Mouse (Mus musculus) hindbrain, embryonic 11.5 days (tissue): ENCODE data around the gene Fmo2. TPM values are rescaled to one million over a fixed set of nuclear protein-coding genes. Genes with fewer than 3 reads are reported as not detected.

Experiments
- ATAC-seq: fragments of 200-750 bp; cut with Nextera tagmentation; 2 replicates; pipeline ENCODE4 v1.8.0; 2017; ENCODE audit warnings: mild to moderate bottlenecking, moderate TSS enrichment, moderate library complexity; ENCODE audit not compliant: low FRiP score
- DNase-seq: peaks from one replicate; pipeline ENCODE4 v3.0.0-alpha.2; 2015; ENCODE audit warnings: low spot score
- H3K27ac ChIP-seq: fragments of 300-500 bp; sonication (generic); 2 replicates; pipeline ENCODE4 v1.5.1; 2014; ENCODE audit warnings: mild to moderate bottlenecking, low read depth, low read length
- H3K27me3 ChIP-seq: fragments of 300-500 bp; sonication (generic); 2 replicates; pipeline ENCODE4 v1.6.1; 2014; ENCODE audit warnings: mild to moderate bottlenecking, low read length, moderate library complexity, mixed read lengths; ENCODE audit not compliant: control insufficient read depth, insufficient read depth
- H3K36me3 ChIP-seq: fragments of 300-500 bp; sonication (generic); 2 replicates; pipeline ENCODE4 v1.6.1; 2014; ENCODE audit warnings: mild to moderate bottlenecking, low read length, moderate library complexity, mixed read lengths; ENCODE audit not compliant: control insufficient read depth, insufficient read depth
- H3K4me1 ChIP-seq: fragments of 300-500 bp; sonication (generic); replicated peaks from 2 replicates; pipeline ENCODE4 v1.6.1; 2014; ENCODE audit warnings: low read length, mixed read lengths; ENCODE audit not compliant: control insufficient read depth, insufficient read depth
- H3K4me2 ChIP-seq: fragments of 300-500 bp; sonication (generic); replicated peaks from 2 replicates; pipeline ENCODE4 v1.6.1; 2014; ENCODE audit warnings: mild to moderate bottlenecking, low read depth, low read length
- H3K4me3 ChIP-seq: fragments of 300-500 bp; sonication (generic); 2 replicates; pipeline ENCODE4 v1.5.1; 2014; ENCODE audit warnings: low read depth, low read length
- H3K9ac ChIP-seq: fragments of 300-500 bp; sonication (generic); 2 replicates; pipeline ENCODE4 v1.6.1; 2014; ENCODE audit warnings: low read depth, low read length
- H3K9me3 ChIP-seq: fragments of 300-500 bp; sonication (generic); 2 replicates; pipeline ENCODE4 v1.6.1; 2016; ENCODE audit warnings: low read length; ENCODE audit not compliant: control insufficient read depth
- WGBS: fragments of 180-500 bp; shearing (Covaris S2); extraction: QIAGEN DNeasy Blood & Tissue Kit; methylation state at CpG from one replicate; pipeline ENCODE4 v1.1.7; 2014; 5-methylcytosine and 5-hydroxymethylcytosine counted together
- polyA plus RNA-seq: library from polyadenylated mRNA; unstranded; fragments of >200 nt; fragmentation: Nextera tagmentation; extraction: Ambion mirVana; gene quantifications from 2 replicates; pipeline ENCODE4 v1.2.1, GENCODE M21; 2014

Gene Fmo2
- polyA plus RNA-seq = 0.11 and 0.17 TPM in 2 replicates

DNA sequence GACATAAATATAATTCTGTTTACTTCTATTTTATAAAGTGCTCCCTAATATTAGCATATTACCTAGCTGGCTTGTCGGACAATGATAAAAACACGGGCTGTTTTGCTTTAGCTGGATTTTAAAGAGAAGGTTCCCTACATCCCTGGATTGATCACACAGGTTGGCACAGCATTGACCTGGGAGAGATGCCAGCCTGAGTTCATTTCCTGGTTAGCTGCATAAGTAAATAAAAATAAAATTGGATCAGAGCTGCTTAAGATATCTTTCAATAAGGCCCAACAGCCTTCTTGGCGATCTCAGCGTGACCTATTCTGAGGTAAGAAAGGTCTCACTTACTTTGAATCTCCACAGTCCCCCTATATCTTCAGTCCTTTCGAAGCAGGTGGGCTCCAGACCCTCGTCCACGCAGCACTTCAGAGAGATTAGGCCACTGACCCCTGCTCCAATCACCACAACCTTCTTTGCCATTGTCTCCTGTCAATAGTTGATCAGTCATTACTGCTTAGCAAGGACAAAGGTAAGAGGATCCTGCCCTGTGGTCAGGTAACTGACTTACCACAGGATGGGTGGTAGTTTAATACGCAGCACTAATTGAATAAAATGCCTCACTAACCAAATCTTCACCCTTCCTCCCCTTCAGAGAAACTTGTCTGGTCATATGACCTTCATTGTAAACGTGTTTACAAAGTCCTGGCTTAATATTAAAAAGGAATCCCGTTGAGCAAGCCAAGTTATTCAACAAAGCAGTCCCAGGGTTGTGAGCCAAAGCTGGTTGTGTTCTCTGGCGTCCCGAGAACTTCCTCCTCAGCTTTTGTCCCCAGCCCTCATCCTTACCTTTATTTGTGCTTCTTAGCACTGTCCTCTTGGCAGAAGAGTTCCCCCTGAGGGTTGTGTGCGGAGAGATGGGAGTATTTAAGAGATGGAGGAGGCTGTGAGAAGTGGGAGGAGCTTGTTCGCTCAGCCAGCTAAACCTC, at the start of gene Fmo2:
Fmo2 (minus strand) TSS at position 889 of the 974 bp plus-strand sequence.
- Histone ChIP-seq H3K36me3 (no peaks in the 10 kb centered on the region), H3K27ac (no peak within 1 kb of the TSS), H3K4me2 (no peak within 1 kb of the TSS), H3K9me3 (no peaks in the 10 kb centered on the region), H3K27me3 (no peaks in the 10 kb centered on the region), H3K4me3 (no peak within 1 kb of the TSS), H3K4me1 (no peaks in the 10 kb centered on the region), H3K9ac (no peak within 1 kb of the TSS)
- no peak for ATAC-seq
- WGBS = 77% methylated on average over 14 of the region's 14 CpGs
- DNase-seq = no peak

DNA sequence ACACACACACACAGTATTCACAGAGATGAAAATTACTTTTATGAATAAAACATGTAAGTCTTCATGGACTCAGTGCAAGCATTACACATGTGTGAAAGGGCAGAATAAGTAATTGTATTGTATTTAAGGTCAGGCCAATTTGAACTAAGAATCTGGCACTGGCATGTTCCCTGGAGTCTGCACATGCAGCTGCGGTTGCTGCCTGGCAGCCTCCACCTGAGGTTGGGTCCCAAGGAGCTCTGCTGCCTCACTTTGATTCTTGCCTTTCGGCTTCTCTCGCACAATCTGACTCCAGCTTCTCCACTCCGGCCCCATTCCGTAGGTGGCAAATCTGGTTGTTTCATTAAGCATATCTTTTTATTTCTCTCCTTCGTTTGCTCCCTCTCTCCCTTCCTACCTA, 49.4 kb upstream of the Fmo2 start:
- Histone ChIP-seq H3K27ac (no peak overlapping the region), H3K27me3 (no peaks in the 10 kb centered on the region), H3K4me2 (no peak overlapping the region), H3K9ac (no peak overlapping the region), H3K4me3 (no peak overlapping the region), H3K36me3 (no peaks in the 10 kb centered on the region), H3K9me3 (no peaks in the 10 kb centered on the region), H3K4me1 (no peaks in the 10 kb centered on the region)
- DNase-seq (no peak), ATAC-seq (no peak)
- WGBS = 81% methylated on average over 6 of the region's 6 CpGs

DNA sequence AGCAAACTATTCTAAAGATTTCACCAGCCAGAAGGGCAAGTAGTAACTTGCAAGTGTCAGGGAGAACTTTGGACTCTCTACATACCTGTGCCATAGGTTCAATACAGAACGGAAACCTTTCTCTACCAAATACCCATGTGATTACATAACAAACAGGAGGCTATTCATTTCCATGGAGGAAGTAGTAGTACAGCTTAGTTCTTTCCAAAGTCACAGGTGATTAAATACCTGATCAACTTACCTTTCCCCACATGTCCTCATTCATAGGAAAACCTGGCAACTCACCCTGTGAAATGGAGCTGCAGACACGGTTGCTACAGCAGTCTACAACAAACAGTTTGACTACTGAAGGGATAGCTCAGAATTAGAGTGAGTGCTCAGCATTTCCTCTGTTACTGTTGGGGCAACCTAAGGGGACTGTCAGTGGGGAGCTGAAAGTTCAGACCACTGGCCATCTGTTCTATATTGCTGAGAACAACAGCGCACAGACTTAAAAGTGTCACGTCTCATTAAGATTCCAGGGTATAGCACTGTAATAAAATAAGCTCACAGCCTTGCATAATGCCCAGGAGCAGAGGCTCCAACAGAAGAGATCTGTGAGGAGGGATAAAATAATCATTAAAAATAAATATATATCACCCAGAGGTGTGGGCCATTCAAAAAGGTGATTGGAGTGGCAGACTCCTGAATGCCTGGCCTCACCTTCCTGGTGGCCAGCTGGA, 48.5 kb upstream of the Fmo2 start:
- WGBS = 83% methylated on average over 4 of the region's 4 CpGs
- ATAC-seq = 0 out of 2 replicates have a peak, but pooled peaks have one; percentile 30

DNA sequence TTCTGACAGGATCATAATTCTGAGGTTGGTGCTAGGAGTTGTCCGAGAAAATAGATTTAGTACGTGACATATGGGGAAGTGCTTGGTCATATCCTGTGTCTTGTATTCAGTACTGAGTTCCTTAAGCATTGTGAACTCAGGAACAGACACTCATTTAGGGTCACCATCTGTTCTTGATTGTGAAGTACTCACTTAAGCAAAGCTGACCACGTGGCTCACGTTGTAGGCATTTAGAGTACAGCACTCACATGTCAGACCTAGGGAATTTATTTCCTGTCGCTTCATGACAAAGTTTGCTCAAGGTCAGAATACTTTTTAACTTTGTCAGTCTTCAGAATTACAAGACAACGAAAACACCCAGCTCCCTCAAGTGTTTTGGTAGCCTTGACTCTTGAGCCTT, 45.2 kb upstream of the Fmo2 start:
- DNase-seq (no peak), ATAC-seq (no peak)
- no peak overlapping the region for H3K27ac ChIP-seq
- H3K4me1 ChIP-seq = no peaks in the 10 kb centered on the region
- no peaks in the 10 kb centered on the region for H3K36me3 ChIP-seq
- H3K27me3 ChIP-seq = no peaks in the 10 kb centered on the region
- no peaks in the 10 kb centered on the region for H3K9me3 ChIP-seq
- H3K4me2 ChIP-seq = no peak overlapping the region
- H3K9ac ChIP-seq = no peak overlapping the region
- no peak overlapping the region for H3K4me3 ChIP-seq
- WGBS = 68% methylated on average over 6 of the region's 6 CpGs

More for the DNA sequence above, 48.5 kb upstream of the Fmo2 start:
- Histone ChIP-seq H3K9ac (no peak overlapping the region), H3K36me3 (no peaks in the 10 kb centered on the region), H3K4me3 (no peak overlapping the region), H3K9me3 (no peaks in the 10 kb centered on the region), H3K27ac (no peak overlapping the region), H3K27me3 (no peaks in the 10 kb centered on the region), H3K4me2 (no peak overlapping the region), H3K4me1 (no peaks in the 10 kb centered on the region)
- no peak for DNase-seq

DNA sequence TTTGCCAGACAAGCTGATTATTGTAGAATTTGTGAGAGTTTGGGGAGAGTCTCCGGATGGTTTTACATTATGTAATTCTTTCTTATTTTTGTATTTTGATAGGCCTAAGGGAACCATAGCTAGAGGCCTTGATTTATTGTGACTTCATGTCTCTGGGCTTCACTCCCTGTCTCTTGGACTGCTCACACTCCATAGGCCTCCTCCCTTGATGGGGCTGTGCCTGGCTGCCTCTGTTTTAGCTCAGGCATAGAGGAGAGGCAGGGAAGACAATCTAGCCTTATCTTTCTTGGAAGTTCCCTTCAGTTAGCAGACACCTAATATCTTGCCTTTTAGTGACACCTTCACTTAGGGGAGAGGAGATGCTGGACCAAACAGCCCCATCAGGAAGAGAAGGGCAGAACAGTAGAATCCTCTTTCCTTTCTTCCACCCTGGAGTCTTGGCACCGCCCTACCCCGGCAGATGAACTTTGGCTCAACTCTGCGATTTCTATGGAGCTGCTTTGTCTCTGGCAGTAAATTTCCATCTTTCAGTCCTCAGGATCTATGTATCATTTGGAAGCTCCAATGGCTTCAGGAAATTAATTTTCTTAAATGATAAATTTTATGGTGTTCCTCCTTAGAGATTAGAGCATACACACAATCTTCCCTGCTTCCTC, 40.3 kb upstream of the Fmo2 start:
- ATAC-seq (no peak), DNase-seq (no peak)
- no peaks in the 10 kb centered on the region for H3K9me3 ChIP-seq
- H3K27me3 ChIP-seq = no peaks in the 10 kb centered on the region
- no peak overlapping the region for H3K4me3 ChIP-seq
- H3K4me2 ChIP-seq = no peak overlapping the region
- no peaks in the 10 kb centered on the region for H3K4me1 ChIP-seq
- 87% methylated on average over 4 of the region's 4 CpGs for WGBS
- no peak overlapping the region for H3K27ac ChIP-seq
- H3K9ac ChIP-seq = no peak overlapping the region
- no peaks in the 10 kb centered on the region for H3K36me3 ChIP-seq

DNA sequence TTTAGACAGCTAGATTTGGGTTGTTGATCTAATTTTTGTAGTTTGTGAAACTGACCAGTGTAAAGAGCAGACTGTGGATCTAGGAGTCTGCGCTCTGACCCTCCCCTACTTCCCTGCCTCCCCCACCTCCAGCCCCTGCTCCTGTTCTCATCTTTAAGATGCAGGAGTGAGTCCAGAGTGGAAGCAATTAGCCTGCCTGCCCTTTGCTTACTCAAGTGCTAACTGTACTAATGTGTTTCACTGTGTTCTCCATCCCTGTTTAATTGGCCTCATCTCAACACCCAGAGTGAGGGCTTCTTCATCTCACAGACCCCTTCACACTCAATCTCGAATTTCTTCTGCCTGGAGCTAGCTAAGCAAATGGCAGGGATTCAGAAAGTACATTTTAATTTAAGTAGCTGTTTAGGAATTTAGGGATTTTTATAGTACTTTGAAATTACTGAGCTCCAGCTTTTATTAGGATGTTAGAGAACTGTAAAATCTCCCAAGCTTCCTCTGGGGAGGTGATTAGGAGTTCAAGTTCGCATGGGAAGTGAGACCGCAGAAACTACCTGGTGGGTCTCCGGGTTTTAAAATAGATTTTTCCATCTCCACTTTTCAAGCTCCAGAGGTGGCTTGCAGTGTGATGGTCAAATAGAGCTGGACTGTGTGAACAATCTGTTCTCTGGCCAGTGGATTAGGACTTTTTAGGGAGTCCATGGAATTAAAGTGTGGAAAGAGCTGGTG, 39.6 kb upstream of the Fmo2 start:
- ATAC-seq (no peak), DNase-seq (no peak)
- Histone ChIP-seq H3K9me3 (no peaks in the 10 kb centered on the region), H3K4me3 (no peak overlapping the region), H3K27me3 (no peaks in the 10 kb centered on the region), H3K36me3 (no peaks in the 10 kb centered on the region), H3K27ac (no peak overlapping the region), H3K4me1 (no peaks in the 10 kb centered on the region), H3K4me2 (no peak overlapping the region), H3K9ac (no peak overlapping the region)
- WGBS = 87% methylated on average over 5 of the region's 5 CpGs

DNA sequence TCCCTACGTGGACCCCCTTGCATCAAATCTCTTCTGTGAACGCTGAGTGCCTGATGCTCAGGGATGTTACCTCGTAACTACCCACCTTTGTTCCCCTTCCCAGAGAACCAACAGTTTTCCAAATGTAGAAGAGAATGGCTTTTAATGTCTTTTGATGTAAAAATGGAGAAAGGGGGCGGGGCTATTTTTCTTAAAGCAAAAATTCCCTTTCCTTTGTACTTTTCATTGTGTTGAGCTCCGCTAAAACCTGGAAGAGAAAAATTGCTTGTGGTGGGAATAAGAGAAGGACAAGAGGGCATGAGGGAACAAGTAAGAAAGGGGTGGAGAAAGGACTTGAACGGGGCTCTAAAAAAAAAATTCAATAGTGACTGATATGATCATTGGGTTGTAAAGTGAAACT, 38.9 kb upstream of the Fmo2 start, which contains the start of gene Fmo6:
Fmo6 (minus strand) TSS at position 101 of the 400 bp plus-strand sequence.
- Histone ChIP-seq H3K4me3 (no peak within 1 kb of the TSS), H3K9me3 (no peaks in the 10 kb centered on the region), H3K27me3 (no peaks in the 10 kb centered on the region), H3K36me3 (no peaks in the 10 kb centered on the region), H3K4me2 (no peak within 1 kb of the TSS), H3K9ac (no peak within 1 kb of the TSS), H3K27ac (no peak within 1 kb of the TSS), H3K4me1 (no peaks in the 10 kb centered on the region)
- DNase-seq (no peak), ATAC-seq (no peak)
- 86% methylated on average over 6 of the region's 6 CpGs for WGBS

DNA sequence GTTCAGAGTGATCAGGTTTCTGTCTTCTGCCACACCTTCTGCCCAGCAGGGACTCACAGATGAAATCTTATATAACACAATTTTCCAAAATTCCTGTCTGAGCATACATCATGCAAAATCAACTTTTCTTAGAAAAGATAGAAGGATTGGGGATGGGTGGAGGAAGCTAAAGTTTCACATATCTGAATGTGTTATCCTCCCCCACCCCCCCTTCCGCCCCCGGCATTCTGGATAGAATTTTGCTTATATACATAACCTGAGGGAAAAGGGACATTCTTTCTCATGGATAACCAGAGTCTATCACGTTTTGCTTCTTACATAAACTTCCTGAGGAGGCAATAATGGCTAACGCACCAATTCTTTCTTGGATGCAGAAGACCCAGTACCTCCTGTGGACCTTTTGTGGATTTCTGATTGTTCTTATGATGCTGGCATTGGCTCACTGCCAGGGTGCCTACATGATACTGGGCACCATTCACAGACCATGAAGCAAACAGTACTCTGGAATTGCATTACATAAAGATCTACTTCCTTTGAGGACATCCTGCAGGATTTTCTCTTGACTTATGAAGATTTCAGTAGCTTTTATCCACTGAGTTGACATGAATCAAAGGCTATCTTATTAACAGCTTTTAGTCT, 36.0 kb upstream of the Fmo2 start:
- Histone ChIP-seq H3K36me3 (no peaks in the 10 kb centered on the region), H3K27ac (no peak overlapping the region), H3K9me3 (no peaks in the 10 kb centered on the region), H3K27me3 (no peaks in the 10 kb centered on the region), H3K4me2 (no peak overlapping the region), H3K9ac (no peak overlapping the region), H3K4me1 (no peaks in the 10 kb centered on the region), H3K4me3 (no peak overlapping the region)
- WGBS = 82% methylated on average over 4 of the region's 4 CpGs
- ATAC-seq (no peak), DNase-seq (no peak)
